Mouse (Mus musculus) limb, embryonic 12.5 days (tissue): ENCODE measurements around the gene Med24. TPM values are rescaled to one million over a fixed set of nuclear protein-coding genes. Genes with fewer than 3 reads are reported as not detected.
"Not testable (repeated sequence)": the region's sequence is repeated elsewhere in the genome, so short reads cannot be mapped to it uniquely, and the experiment has no call there.

Source experiments
- ATAC-seq: fragments of 200-750 bp; cut with Nextera tagmentation; 2 replicates; pipeline ENCODE4 v1.8.0; 2017; ENCODE audit warnings: low read depth, moderate TSS enrichment; ENCODE audit not compliant: insufficient number of reproducible peaks, insufficient read depth, low FRiP score, low TSS enrichment
- H3K27ac ChIP-seq: fragments of 300-500 bp; sonication (generic); 2 replicates; pipeline ENCODE4 v1.5.1; 2016; ENCODE audit warnings: mild to moderate bottlenecking, moderate library complexity
- H3K27me3 ChIP-seq: fragments of 300-500 bp; sonication (generic); 2 replicates; pipeline ENCODE4 v1.6.1; 2016; ENCODE audit warnings: mild to moderate bottlenecking, moderate library complexity
- H3K36me3 ChIP-seq: fragments of 300-500 bp; sonication (generic); 2 replicates; pipeline ENCODE4 v1.6.1; 2016; ENCODE audit warnings: mild to moderate bottlenecking, moderate library complexity
- H3K4me1 ChIP-seq: fragments of 300-500 bp; sonication (generic); replicated peaks from 2 replicates; pipeline ENCODE4 v1.6.1; 2016
- H3K4me2 ChIP-seq: fragments of 300-500 bp; sonication (generic); 2 replicates; pipeline ENCODE4 v1.6.1; 2016; ENCODE audit warnings: mild to moderate bottlenecking, moderate library complexity
- H3K4me3 ChIP-seq: fragments of 300-500 bp; sonication (generic); replicated peaks from 2 replicates; pipeline ENCODE4 v1.5.1; 2016; ENCODE audit warnings: mild to moderate bottlenecking
- H3K9ac ChIP-seq: fragments of 300-500 bp; sonication (generic); replicated peaks from 2 replicates; pipeline ENCODE4 v1.6.1; 2016; ENCODE audit warnings: mild to moderate bottlenecking, moderate library complexity
- H3K9me3 ChIP-seq: fragments of 300-500 bp; sonication (generic); 2 replicates; pipeline ENCODE4 v1.6.1; 2016; ENCODE audit warnings: mild to moderate bottlenecking, moderate library complexity
- WGBS: fragments of 180-500 bp; shearing (Covaris S2); methylation state at CpG from one replicate; pipeline ENCODE4 v1.1.7; 2016; 5-methylcytosine and 5-hydroxymethylcytosine counted together
- polyA plus RNA-seq: library from polyadenylated mRNA; unstranded; fragments of >200 nt; fragmentation: Nextera tagmentation; extraction: Ambion mirVana; gene quantifications from 2 replicates; pipeline ENCODE4 v1.2.1, GENCODE M21; 2016

The Med24 gene
- polyA plus RNA-seq, 1 experiment from 2014 or later = 79.3 TPM

DNA sequence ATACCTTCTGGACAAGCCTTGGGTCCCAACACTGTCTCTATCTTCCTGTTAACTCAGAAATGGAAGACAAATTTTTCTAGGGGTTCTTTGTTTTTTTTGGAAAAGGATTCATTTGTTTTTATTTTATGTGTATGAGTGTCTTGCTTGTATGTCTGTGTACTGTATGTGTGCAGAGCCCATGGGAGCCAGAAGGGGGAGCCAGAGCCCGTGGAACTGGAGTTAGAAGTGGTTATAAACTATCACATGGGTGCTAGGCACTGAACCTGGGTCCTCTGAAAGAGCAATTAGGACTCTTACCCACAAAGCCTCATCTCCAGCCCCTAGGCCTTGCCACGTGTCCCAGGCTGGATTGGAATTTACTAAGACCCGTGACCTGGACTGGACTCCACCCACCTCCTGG is 4.8 kb upstream of the Med24 start:
- Histone ChIP-seq H3K27me3 (no peaks in the 10 kb centered on the region), H3K27ac (no peak overlapping the region), H3K4me2 (no peak overlapping the region), H3K36me3 (no peaks in the 10 kb centered on the region), H3K4me3 (no peak overlapping the region), H3K9me3 (peaks cover 6% of the 10 kb centered on the region; the same call in 1 of the 2 replicates), H3K9ac (no peak overlapping the region), H3K4me1 (no peaks in the 10 kb centered on the region)
- WGBS = 80% methylated on average over 3 of the region's 3 CpGs
- no peak for ATAC-seq

- Histone ChIP-seq H3K27me3 (no peaks in the 10 kb centered on the region), H3K27ac (no peak overlapping the region), H3K4me3 (no peak overlapping the region), H3K4me1 (peaks cover 5% of the 10 kb centered on the region; the same call in 1 of the 2 replicates), H3K4me2 (no peak overlapping the region), H3K9ac (no peak overlapping the region), H3K36me3 (peaks cover 17% of the 10 kb centered on the region), H3K9me3 (peaks cover 6% of the 10 kb centered on the region; the same call in 1 of the 2 replicates)
- 59% methylated on average over 5 of the region's 5 CpGs for WGBS
- ATAC-seq = no peak
Observed at GRCm38 (mm10) chr11:98731134-98731533, 1.9 kb upstream of the Med24 start.

- H3K4me2 ChIP-seq = no peak overlapping the region
- H3K27ac ChIP-seq = no peak overlapping the region
- peaks cover 5% of the 10 kb centered on the region; the same call in 1 of the 2 replicates for H3K4me1 ChIP-seq
- H3K9me3 ChIP-seq = peaks cover 6% of the 10 kb centered on the region; the same call in 1 of the 2 replicates
- 72% methylated on average over 4 of the region's 4 CpGs for WGBS
- ATAC-seq = no peak
- peaks cover 22% of the 10 kb centered on the region for H3K36me3 ChIP-seq
- no peaks in the 10 kb centered on the region for H3K27me3 ChIP-seq
- no peak overlapping the region for H3K4me3 ChIP-seq
- H3K9ac ChIP-seq = no peak overlapping the region
Observed at GRCm38 (mm10) chr11:98730727-98731126, 1.5 kb upstream of the Med24 start.

- peaks cover 16% of the 10 kb centered on the region for H3K4me1 ChIP-seq
- H3K27me3 ChIP-seq = no peaks in the 10 kb centered on the region
- WGBS = 93% methylated on average over 15 of the region's 15 CpGs
Observed at GRCm38 (mm10) chr11:98725926-98726506, 3.2 kb downstream of the Med24 start.

GRCm38 (mm10) chr11:98723098-98723497 is 6.1 kb downstream of the Med24 start:
- WGBS = 82% methylated on average over 7 of the region's 7 CpGs
- ATAC-seq = no peak
- H3K36me3 ChIP-seq = peaks cover 57% of the 10 kb centered on the region

More at GRCm38 (mm10) chr11:98725926-98726506, 3.2 kb downstream of the Med24 start:
- ATAC-seq = no peak
- H3K36me3 ChIP-seq = peaks cover 39% of the 10 kb centered on the region
- no peak overlapping the region for H3K9ac ChIP-seq
- H3K9me3 ChIP-seq = no peaks in the 10 kb centered on the region
- H3K4me3 ChIP-seq = no peak overlapping the region
- no peak overlapping the region for H3K4me2 ChIP-seq
- H3K27ac ChIP-seq = no peak overlapping the region

DNA sequence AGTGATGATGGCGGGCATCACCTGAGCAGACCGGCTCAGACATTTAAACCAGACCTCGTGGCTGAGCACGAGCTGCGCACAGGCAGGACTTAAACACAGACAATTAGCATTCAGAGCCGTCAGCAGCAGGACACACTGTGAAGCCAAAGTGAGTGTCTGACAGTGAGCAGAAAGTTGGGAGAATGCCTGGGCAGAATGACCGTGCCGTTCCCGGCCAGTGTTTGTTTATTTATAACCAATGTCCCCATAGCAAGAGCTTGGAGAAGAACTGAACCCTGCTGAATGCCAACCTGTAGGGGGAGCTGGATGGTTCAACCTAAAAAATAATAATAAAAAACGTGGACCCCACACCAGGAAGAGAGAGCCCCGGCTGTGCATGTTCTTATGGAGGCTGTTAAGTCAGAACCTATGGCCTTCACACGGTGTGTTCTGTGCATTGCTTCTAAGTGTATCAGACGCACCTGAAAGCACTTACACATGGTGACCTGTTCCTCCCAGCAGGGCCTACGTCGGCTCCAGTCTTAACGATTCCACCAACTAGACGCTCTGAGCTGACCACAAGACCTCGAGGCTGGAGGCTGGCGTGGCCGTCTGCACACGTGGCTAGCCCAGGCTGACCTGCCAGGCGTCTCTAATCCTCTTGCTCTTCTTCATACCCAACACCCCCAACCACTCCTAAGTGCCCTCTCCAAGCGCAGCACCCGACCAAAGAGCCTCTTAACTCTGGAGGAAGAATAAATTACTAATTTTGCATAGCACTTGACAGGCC is 7.6 kb downstream of the Med24 start:
- Histone ChIP-seq H3K9me3 (no peaks in the 10 kb centered on the region), H3K27ac (peak overlapping the region; percentile 62), H3K4me2 (peak overlapping the region; percentile 0; the same call in 1 of the 2 replicates), H3K9ac (no peak overlapping the region), H3K36me3 (peaks cover 56% of the 10 kb centered on the region), H3K4me3 (no peak overlapping the region), H3K4me1 (peaks cover 16% of the 10 kb centered on the region), H3K27me3 (no peaks in the 10 kb centered on the region)
- WGBS = 49% methylated on average over 24 of the region's 24 CpGs
- ATAC-seq = no peak

More at GRCm38 (mm10) chr11:98723098-98723497, 6.1 kb downstream of the Med24 start:
- no peaks in the 10 kb centered on the region for H3K9me3 ChIP-seq
- H3K9ac ChIP-seq = no peak overlapping the region
- H3K4me3 ChIP-seq = no peak overlapping the region
- H3K4me2 ChIP-seq = no peak overlapping the region
- H3K4me1 ChIP-seq = peaks cover 13% of the 10 kb centered on the region
- no peaks in the 10 kb centered on the region for H3K27me3 ChIP-seq
- no peak overlapping the region for H3K27ac ChIP-seq

DNA sequence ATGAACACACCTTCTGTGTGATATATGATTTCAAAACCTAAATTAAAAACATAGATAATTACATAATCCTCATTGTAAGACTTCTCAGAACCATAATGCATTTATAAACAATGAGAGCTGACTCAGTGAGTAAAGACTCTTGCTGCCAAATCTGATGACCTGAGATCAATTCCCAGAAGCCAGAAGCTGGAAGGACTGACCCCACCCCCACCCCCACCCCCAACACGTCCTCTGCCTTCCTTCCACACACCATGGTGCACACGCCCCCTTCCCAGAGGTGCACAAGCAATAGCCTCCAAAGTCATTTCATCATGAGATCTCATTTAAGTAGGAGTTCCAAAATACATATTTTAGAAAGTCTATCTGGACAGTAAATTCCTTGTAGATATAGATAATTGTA is 8.5 kb downstream of the Med24 start:
- Histone ChIP-seq H3K4me2 (no peak overlapping the region), H3K9ac (no peak overlapping the region), H3K9me3 (no peaks in the 10 kb centered on the region), H3K4me1 (peaks cover 16% of the 10 kb centered on the region), H3K27me3 (no peaks in the 10 kb centered on the region), H3K36me3 (peaks cover 56% of the 10 kb centered on the region), H3K4me3 (no peak overlapping the region), H3K27ac (no peak overlapping the region)
- no peak for ATAC-seq
- WGBS = 75% methylated on average over 2 of the region's 2 CpGs

- H3K4me3 ChIP-seq = no peak overlapping the region
- no peak overlapping the region for H3K4me2 ChIP-seq
- peaks cover 16% of the 10 kb centered on the region for H3K4me1 ChIP-seq
- H3K36me3 ChIP-seq = peaks cover 67% of the 10 kb centered on the region
- no peaks in the 10 kb centered on the region for H3K9me3 ChIP-seq
- no peaks in the 10 kb centered on the region for H3K27me3 ChIP-seq
- no peak for ATAC-seq
- no peak overlapping the region for H3K27ac ChIP-seq
- WGBS = 25% methylated on average over 13 of the region's 13 CpGs
- H3K9ac ChIP-seq = no peak overlapping the region
Observed at GRCm38 (mm10) chr11:98717904-98718303, 11.3 kb downstream of the Med24 start.

- H3K9ac ChIP-seq = no peak overlapping the region
- no peak overlapping the region for H3K4me3 ChIP-seq
- no peak for ATAC-seq
- H3K27me3 ChIP-seq = no peaks in the 10 kb centered on the region
- H3K4me2 ChIP-seq = no peak overlapping the region
- H3K27ac ChIP-seq = no peak overlapping the region
- peaks cover 83% of the 10 kb centered on the region for H3K36me3 ChIP-seq
- peaks cover 5% of the 10 kb centered on the region; the same call in 1 of the 2 replicates for H3K4me1 ChIP-seq
- 95% methylated on average over 8 of the region's 9 CpGs for WGBS
- no peaks in the 10 kb centered on the region for H3K9me3 ChIP-seq
Observed at GRCm38 (mm10) chr11:98715946-98716345, 13.3 kb downstream of the Med24 start.

DNA sequence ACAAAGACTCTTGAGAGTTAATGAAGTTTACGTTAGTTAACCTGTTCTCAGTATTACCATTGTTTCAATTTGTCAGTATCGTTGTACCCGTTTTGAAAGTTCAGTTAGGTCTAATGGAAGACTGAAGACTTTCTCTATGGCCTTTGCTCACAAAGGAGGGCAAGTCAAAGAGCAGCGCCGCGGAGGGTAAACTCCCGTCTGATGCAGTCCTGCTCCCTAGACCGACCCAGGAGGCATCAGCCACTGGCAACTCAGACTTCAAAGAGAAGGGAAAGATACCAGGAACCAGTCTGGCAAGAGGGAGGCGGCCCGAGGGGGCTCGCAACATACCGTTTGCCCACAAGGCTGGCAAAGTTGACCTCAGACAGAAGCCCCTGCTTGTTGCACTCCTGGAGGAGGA is 15.5 kb downstream of the Med24 start:
- no peak for ATAC-seq
- Histone ChIP-seq H3K27ac (no peak overlapping the region), H3K4me3 (no peak overlapping the region), H3K36me3 (peaks cover 93% of the 10 kb centered on the region), H3K4me1 (peaks cover 5% of the 10 kb centered on the region; the same call in 1 of the 2 replicates), H3K9ac (no peak overlapping the region), H3K4me2 (no peak overlapping the region), H3K27me3 (no peaks in the 10 kb centered on the region), H3K9me3 (no peaks in the 10 kb centered on the region)
- 84% methylated on average over 12 of the region's 12 CpGs for WGBS

DNA sequence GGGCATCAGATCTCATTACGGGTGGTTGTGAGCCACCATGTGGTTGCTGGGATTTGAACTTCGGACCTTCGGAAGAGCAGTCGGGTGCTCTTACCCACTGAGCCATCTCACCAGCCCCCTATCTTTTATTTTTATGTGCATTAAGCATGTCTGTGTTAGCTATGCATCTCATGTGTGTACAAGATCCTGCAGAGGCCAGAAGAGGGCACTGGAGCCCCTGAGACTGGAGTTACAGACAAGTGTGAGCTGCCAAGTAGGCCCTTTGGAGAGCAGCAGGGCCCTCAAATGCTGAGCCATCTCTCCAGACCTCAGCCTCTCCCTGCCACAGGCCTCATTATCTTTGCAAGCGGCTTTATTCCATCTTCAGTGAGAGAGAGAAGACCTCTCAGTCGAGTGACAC is 17.2 kb downstream of the Med24 start:
- not testable (repeated sequence) for ATAC-seq, H3K9ac ChIP-seq, H3K27me3 ChIP-seq, H3K4me3 ChIP-seq, H3K9me3 ChIP-seq, H3K4me1 ChIP-seq, H3K27ac ChIP-seq, H3K4me2 ChIP-seq
- 92% methylated on average over 6 of the region's 6 CpGs for WGBS
- H3K36me3 ChIP-seq = peaks cover 96% of the 10 kb centered on the region
